Mouse (Mus musculus) liver, embryonic 16.5 days (tissue): Measurements from ENCODE around the gene Abca7. TPM values are rescaled to one million over a fixed set of nuclear protein-coding genes. Genes with fewer than 3 reads are reported as not detected.

Source experiments
- ATAC-seq: fragments of 200-750 bp; cut with Nextera tagmentation; 2 replicates; pipeline ENCODE4 v1.8.0; 2017; ENCODE audit warnings: low read depth, mild to moderate bottlenecking, moderate number of reproducible peaks, moderate library complexity
- H3K27ac ChIP-seq: fragments of 300-500 bp; sonication (generic); 2 replicates; pipeline ENCODE4 v1.5.1; 2014; ENCODE audit warnings: mild to moderate bottlenecking, low read length
- H3K27me3 ChIP-seq: fragments of 300-500 bp; sonication (generic); 2 replicates; pipeline ENCODE4 v1.6.1; 2014; ENCODE audit warnings: low read depth, low read length, mixed read lengths; ENCODE audit not compliant: control insufficient read depth, insufficient read depth
- H3K36me3 ChIP-seq: fragments of 300-500 bp; sonication (generic); 2 replicates; pipeline ENCODE4 v1.6.1; 2014; ENCODE audit warnings: mild to moderate bottlenecking; ENCODE audit not compliant: control insufficient read depth, insufficient read depth
- H3K4me1 ChIP-seq: fragments of 300-500 bp; sonication (generic); 2 replicates; pipeline ENCODE4 v1.6.1; 2014; ENCODE audit warnings: low read depth, low read length, mixed read lengths; ENCODE audit not compliant: control insufficient read depth
- H3K4me2 ChIP-seq: fragments of 300-500 bp; sonication (generic); 2 replicates; pipeline ENCODE4 v1.6.1; 2014; ENCODE audit warnings: low read depth, low read length, mixed read lengths
- H3K4me3 ChIP-seq: fragments of 300-500 bp; sonication (generic); 2 replicates; pipeline ENCODE4 v1.5.1; 2014; ENCODE audit warnings: low read depth, mild to moderate bottlenecking, low read length
- H3K9ac ChIP-seq: fragments of 300-500 bp; sonication (generic); 2 replicates; pipeline ENCODE4 v1.6.1; 2014; ENCODE audit warnings: low read depth, low read length
- H3K9me3 ChIP-seq: fragments of 300-500 bp; sonication (generic); replicated peaks from 2 replicates; pipeline ENCODE4 v1.6.1; 2016; ENCODE audit warnings: low read length; ENCODE audit not compliant: control insufficient read depth
- WGBS: fragments of 180-500 bp; shearing (Covaris S2); extraction: QIAGEN DNeasy Blood & Tissue Kit; methylation state at CpG from one replicate; pipeline ENCODE4 v1.1.7; 2014; ENCODE audit not compliant: insufficient replicate concordance; 5-methylcytosine and 5-hydroxymethylcytosine counted together
- polyA plus RNA-seq: library from polyadenylated mRNA; unstranded; fragments of >200 nt; fragmentation: Nextera tagmentation; extraction: Ambion mirVana; gene quantifications from 2 replicates; pipeline ENCODE4 v1.2.1, GENCODE M21; 2015

Abca7 gene
- polyA plus RNA-seq, 1 experiment from 2014 or later = 9.0 TPM

GRCm38 (mm10) chr10:80025044-80025347 lies 28.7 kb downstream of the Abca7 start:
- Histone ChIP-seq H3K4me1 (peaks cover 31% of the 10 kb centered on the region), H3K9ac (no peak overlapping the region), H3K36me3 (peaks cover 11% of the 10 kb centered on the region; the same call in 1 of the 2 replicates)

GRCm38 (mm10) chr10:80025463-80025862 lies 29.2 kb downstream of the Abca7 start:
- 74% methylated on average over 10 of the region's 10 CpGs for WGBS
- Histone ChIP-seq H3K4me1 (peaks cover 31% of the 10 kb centered on the region), H3K9ac (no peak overlapping the region), H3K36me3 (peaks cover 11% of the 10 kb centered on the region; the same call in 1 of the 2 replicates), H3K9me3 (no peaks in the 10 kb centered on the region), H3K4me3 (no peak overlapping the region), H3K4me2 (no peak overlapping the region), H3K27me3 (no peaks in the 10 kb centered on the region), H3K27ac (no peak overlapping the region)
- no peak for ATAC-seq

More at GRCm38 (mm10) chr10:80025044-80025347, 28.7 kb downstream of the Abca7 start:
- no peak for ATAC-seq
- Histone ChIP-seq H3K27me3 (no peaks in the 10 kb centered on the region), H3K4me3 (no peak overlapping the region), H3K27ac (no peak overlapping the region), H3K4me2 (no peak overlapping the region), H3K9me3 (no peaks in the 10 kb centered on the region)
- WGBS = 48% methylated on average over 4 of the region's 4 CpGs

DNA sequence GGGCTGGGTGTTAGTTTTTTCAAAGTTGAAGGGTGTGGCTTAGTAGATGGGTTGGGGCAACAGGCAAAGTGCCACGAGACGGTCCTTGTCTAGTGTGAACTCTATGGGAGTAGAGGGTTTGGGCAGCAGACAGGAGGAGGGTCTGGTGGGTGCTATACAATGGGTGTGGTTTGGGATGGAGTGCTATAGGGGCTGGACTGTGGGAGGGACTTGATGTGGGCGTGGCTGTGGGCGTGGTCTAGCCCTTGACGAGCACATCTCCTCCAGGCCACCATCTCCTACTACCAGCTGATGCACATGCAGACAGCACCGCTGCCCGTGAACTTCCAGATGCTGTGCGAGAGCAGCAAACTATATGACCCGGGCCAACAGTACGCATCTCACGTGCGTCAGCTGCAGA lies 29.6 kb downstream of the Abca7 start:
- no peak overlapping the region for H3K4me3 ChIP-seq
- no peaks in the 10 kb centered on the region for H3K27me3 ChIP-seq
- no peak overlapping the region for H3K4me2 ChIP-seq
- no peak overlapping the region for H3K9ac ChIP-seq
- H3K36me3 ChIP-seq = peaks cover 11% of the 10 kb centered on the region; the same call in 1 of the 2 replicates
- 57% methylated on average over 12 of the region's 12 CpGs for WGBS
- H3K9me3 ChIP-seq = no peaks in the 10 kb centered on the region
- no peak overlapping the region for H3K27ac ChIP-seq
- ATAC-seq = 0 out of 2 replicates have a peak, but pooled peaks have one; percentile 15
- peaks cover 31% of the 10 kb centered on the region for H3K4me1 ChIP-seq

GRCm38 (mm10) chr10:80027681-80028520 lies 31.6 kb downstream of the Abca7 start:
- Histone ChIP-seq H3K4me1 (peaks cover 36% of the 10 kb centered on the region), H3K27ac (no peak overlapping the region), H3K9ac (no peak overlapping the region), H3K9me3 (no peaks in the 10 kb centered on the region), H3K27me3 (no peaks in the 10 kb centered on the region), H3K4me2 (no peak overlapping the region), H3K4me3 (no peak overlapping the region), H3K36me3 (peaks cover 8% of the 10 kb centered on the region; the same call in 1 of the 2 replicates)
- peak; percentile 22; the same call in 1 of the 2 replicates for ATAC-seq
- 60% methylated on average over 20 of the region's 20 CpGs for WGBS

GRCm38 (mm10) chr10:80028521-80028846 lies 32.2 kb downstream of the Abca7 start:
- peaks cover 8% of the 10 kb centered on the region; the same call in 1 of the 2 replicates for H3K36me3 ChIP-seq
- H3K9ac ChIP-seq = no peak overlapping the region
- 81% methylated on average over 13 of the region's 13 CpGs for WGBS
- no peak overlapping the region for H3K4me2 ChIP-seq
- no peak overlapping the region for H3K4me3 ChIP-seq
- H3K4me1 ChIP-seq = peaks cover 42% of the 10 kb centered on the region
- no peak overlapping the region for H3K27ac ChIP-seq
- no peaks in the 10 kb centered on the region for H3K9me3 ChIP-seq
- no peaks in the 10 kb centered on the region for H3K27me3 ChIP-seq
- no peak for ATAC-seq

GRCm38 (mm10) chr10:80030191-80030590 lies 33.9 kb downstream of the Abca7 start:
- 71% methylated on average over 9 of the region's 9 CpGs for WGBS
- Histone ChIP-seq H3K9ac (no peak overlapping the region), H3K4me1 (peaks cover 35% of the 10 kb centered on the region), H3K36me3 (peaks cover 8% of the 10 kb centered on the region), H3K4me2 (no peak overlapping the region), H3K27me3 (no peaks in the 10 kb centered on the region), H3K9me3 (no peaks in the 10 kb centered on the region), H3K4me3 (no peak overlapping the region), H3K27ac (no peak overlapping the region)
- no peak for ATAC-seq

DNA sequence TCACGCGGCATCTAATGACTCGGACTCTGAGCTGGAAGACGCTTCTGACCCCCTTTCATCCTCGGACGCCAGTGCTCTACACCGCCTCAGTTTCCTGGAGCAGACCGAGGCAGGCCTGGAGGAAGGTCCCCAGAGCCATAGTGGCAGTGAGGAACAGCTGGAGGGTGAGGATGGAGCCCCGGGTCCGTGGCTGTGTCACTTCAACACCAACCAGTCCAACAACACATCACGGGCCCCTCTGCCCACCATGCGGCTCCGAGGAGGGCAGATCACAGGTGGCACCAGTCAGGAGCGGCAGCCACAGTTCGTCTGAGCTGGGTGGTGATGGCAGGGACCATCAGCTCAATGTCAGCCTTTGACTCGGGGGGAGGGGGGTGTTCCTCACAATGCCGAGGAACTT lies 34.4 kb downstream of the Abca7 start:
- Histone ChIP-seq H3K9me3 (no peaks in the 10 kb centered on the region), H3K4me2 (no peak overlapping the region), H3K27me3 (no peaks in the 10 kb centered on the region), H3K27ac (no peak overlapping the region), H3K36me3 (peaks cover 14% of the 10 kb centered on the region), H3K9ac (no peak overlapping the region), H3K4me1 (peaks cover 33% of the 10 kb centered on the region), H3K4me3 (no peak overlapping the region)
- no peak for ATAC-seq
- WGBS = 77% methylated on average over 17 of the region's 17 CpGs

DNA sequence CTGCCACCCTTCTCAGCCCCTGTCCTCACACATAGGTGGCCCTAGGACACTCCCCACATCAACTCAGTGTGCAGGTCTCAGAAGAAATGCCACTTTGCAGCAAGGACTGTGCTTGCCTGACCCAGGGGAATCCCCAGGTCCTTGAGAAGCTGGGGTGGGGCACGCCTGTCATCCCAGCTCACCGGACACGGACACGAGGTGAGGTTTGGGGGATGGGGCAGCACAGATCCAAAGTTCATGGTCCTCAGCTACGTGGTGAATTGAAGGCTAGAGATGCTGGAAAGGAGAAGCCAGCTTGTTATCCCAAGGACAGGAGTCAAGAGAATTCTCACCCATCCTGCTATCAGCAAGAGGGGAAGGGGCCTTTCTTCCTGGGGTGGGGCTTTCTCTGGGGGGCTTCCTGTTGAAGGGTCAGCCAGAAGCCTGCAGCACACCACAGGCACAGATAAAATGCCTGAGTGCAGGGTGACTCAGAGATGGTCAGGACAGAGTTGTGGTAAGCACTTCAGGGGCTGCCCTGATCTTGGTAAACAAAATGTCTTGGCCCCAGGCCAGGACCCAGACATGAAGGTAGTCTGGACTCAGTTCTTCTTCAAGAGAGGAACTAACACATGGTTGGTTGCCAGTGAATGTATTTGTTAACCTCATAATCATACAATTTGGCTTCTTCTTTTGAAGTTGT lies 36.6 kb downstream of the Abca7 start:
- 13% methylated on average over 5 of the region's 5 CpGs for WGBS
- Histone ChIP-seq H3K36me3 (peaks cover 22% of the 10 kb centered on the region), H3K4me1 (peaks cover 26% of the 10 kb centered on the region)

More for the DNA sequence above, 36.6 kb downstream of the Abca7 start:
- H3K4me3 ChIP-seq = no peak overlapping the region
- H3K27me3 ChIP-seq = no peaks in the 10 kb centered on the region
- no peaks in the 10 kb centered on the region for H3K9me3 ChIP-seq
- H3K4me2 ChIP-seq = no peak overlapping the region
- no peak overlapping the region for H3K9ac ChIP-seq
- peak; percentile 56 for ATAC-seq
- peak overlapping the region; percentile 65 for H3K27ac ChIP-seq
